Mouse (Mus musculus) heart, postnatal 36 days (tissue): ENCODE data around the gene Slc12a3. TPM values are rescaled to one million over a fixed set of nuclear protein-coding genes. Genes with fewer than 3 reads are reported as not detected.

Experiments used
- DNase-seq, 2 experiments: peaks; one replicate each; pipeline ENCODE4 v3.0.0; 2021 to 2022
- intact Hi-C: fragments of 180-260 bp; cut with DNase I; formaldehyde crosslinking; loops from one replicate; pipeline ENCODE4 v1.15.1; 2025
- total RNA-seq, 2 experiments: library from RNA; stranded (reverse); gene quantifications; 2 replicates each; pipeline ENCODE4 v1.2.3; 2021

Gene Slc12a3
- total RNA-seq, 2 experiments from 2014 or later = 0.33 to 0.38 TPM

DNA sequence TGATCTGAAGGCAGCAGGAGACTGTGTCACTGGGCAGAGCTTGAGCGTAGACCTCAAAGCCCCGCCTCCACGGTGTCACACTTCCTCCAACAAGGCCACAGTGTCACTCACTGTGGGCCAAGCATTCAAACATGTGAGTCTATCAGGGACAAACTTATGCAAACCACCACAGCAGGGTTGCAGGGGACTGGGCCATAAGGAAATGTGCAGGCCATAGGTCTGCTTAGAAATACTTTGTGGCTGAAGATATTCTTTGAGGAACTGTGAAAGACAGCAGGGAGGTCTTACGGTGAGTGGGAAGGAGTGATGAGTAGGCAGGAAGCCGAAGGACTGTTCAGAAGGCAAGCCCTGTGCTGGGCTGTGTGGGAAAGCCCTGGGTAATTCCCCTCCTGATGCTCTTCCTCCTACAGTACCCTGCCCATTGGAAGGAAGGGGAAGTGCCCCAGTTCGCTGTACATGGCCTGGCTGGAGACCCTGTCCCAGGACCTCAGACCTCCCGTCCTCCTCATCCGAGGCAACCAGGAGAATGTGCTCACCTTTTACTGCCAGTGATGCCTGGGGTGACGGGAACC lies 36.5 kb downstream of the Slc12a3 start:
- intact Hi-C loops = no loop called here
- DNase-seq = peak in 1 of 2 experiments; percentile 41

DNA sequence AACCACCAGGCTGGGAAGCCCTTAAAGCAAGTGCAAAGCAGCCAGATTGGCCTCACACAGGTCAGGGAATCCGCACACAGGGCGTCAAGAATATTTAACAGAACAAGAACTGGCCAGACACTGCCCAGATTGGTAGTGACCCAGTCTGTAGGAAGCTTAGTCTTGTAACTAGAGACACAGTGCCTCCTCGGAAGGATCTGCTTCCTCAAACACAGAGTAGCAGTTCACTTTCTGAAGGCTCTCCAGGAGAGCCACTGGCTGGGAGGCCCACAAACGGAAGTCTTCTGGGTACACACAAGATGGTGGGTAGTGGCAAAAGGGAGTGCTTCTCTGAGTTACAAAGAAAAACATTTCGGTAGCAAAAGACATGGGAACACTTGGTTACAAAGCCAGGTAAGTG lies 41.8 kb downstream of the Slc12a3 start:
- intact Hi-C loops = no loop called here
- no peak for DNase-seq

DNA sequence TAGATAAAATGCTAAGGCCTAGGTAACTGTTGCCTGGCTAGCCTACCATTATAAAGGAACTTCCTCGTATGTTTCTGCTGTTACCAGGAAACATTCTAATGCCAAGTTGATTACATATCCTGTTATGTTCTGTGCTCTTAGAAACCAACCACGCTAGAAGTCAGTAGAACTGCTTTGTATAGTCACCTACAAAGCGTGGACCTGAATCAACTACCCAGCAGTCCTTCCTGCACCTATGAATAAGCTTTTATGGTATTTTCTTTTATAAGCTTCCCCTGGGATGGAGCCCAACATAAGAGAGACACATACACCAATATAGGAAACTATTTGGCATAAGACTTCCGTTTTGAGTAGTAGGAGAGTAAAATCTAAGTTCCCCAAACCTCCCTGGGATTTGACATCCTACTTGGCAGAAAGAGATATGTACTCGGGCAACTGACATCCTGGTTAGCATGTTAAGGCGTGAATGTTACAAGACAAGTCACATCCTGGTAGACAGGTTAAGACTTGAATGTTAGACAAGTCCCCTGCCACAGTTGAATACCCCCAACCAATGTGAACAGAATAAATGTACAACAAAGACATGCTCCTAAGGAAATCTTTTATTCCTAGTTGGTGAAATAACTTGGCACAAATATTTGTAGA lies 44.1 kb downstream of the Slc12a3 start:
- intact Hi-C loops = no loop called here
- no peak for DNase-seq

DNA sequence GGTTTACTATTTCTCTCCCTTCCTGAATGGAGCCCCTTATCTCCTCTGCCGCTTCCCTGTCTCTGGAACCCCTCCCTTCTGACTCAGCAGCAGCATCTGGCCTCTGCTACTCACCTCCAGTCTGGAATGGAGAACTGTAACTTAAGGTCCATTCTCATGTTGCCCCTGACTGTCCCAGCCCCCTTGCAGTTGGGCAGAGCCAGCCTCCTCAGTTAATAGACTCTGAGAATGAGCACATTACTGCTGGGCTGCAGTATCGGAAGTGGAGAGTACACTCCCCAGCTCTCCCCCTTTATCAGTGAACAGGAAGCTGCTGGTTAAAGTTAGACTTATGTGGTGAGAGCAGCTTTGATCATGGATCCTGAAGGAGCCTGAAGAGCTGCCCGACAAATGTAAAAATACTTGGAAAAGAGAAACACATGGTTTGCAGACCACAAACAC lies 46.6 kb downstream of the Slc12a3 start:
- intact Hi-C loops = no loop called here
- no peak for DNase-seq

DNA sequence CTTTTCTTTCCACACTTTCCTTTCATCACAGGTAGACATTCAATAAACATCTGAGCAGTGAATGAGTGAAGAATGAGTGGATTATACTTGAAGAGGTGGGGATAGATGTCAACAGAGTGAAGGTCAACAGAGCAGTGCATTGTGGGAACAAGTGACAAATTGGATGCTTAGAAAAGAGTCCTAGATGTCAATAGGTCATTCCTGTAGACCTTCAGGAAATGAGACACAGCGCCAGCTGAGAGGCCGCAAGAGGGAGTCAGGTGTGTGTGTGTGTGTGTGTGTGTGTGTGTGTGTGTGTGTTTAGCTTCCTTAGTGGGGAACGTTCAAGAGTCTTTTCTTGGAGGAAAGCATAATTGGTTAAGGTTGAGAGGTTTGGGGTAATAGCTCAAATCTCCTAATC lies 47.2 kb downstream of the Slc12a3 start:
- DNase-seq = no peak
- intact Hi-C loops = no loop called here

DNA sequence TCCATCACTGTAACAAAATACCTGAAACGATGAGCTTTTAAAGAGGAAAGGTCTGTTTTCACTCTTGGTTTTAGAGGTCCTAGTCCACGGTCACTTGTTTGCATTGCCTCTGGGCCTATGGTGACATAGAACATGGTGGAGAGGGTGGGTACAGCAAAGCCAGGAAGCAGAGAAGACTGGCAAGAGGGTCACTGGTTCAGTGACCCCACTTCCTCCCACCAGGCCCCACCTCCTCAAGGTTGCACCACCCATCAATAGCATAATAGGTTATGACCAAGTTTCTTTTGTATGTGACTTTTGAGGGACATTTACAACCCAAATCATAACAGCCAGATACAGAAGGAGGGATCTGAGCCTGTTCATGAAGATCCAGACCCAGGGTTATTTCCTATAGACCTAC lies 47.6 kb downstream of the Slc12a3 start:
- intact Hi-C loops = no loop called here
- no peak for DNase-seq

DNA sequence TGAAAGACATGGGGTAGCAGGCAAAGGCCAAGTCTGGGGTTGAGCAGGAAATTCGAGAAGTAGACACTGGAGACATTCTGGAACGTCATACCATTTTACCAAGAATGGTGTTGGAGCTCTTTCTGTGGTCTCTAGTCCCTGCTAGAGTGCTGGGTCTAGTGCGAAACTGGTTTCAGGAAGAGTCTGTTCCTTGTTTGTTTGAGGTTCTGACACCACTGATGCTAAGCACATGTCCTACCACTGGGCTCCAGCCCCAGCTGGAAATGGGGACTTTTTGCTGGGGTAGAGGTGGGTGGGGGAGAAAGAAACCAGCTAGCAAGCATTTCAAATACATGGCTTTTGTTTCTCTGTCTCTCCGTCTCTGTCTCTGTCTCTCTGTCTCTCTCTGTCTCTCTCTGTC lies 48.0 kb downstream of the Slc12a3 start:
- intact Hi-C loops = no loop called here
- DNase-seq = no peak

DNA sequence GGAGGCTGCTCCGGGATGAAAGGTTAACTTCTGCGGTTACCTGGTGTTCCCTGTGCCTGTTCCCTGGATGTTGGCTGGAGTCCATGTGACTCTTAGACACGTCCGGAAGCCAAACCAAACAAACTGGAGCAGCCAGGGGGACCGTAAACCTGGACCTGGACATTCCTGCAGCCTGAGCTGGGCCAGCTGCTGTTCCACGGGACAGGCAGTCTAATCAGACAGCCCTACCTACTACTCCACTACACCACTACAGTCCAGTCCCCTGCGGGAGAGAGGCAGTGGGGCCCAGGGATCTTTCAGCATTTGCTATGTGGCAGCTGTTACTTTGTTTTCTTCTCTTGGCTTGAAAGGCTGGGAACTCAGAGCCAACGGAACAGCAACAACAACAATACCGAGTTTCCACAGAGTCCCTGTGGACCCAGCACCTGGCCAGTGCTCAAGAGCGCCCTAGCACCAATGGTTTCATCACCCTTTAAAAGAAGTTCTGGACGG lies 48.8 kb downstream of the Slc12a3 start:
- DNase-seq = peak; percentile 67 to 75
- intact Hi-C loops = no loop called here

DNA sequence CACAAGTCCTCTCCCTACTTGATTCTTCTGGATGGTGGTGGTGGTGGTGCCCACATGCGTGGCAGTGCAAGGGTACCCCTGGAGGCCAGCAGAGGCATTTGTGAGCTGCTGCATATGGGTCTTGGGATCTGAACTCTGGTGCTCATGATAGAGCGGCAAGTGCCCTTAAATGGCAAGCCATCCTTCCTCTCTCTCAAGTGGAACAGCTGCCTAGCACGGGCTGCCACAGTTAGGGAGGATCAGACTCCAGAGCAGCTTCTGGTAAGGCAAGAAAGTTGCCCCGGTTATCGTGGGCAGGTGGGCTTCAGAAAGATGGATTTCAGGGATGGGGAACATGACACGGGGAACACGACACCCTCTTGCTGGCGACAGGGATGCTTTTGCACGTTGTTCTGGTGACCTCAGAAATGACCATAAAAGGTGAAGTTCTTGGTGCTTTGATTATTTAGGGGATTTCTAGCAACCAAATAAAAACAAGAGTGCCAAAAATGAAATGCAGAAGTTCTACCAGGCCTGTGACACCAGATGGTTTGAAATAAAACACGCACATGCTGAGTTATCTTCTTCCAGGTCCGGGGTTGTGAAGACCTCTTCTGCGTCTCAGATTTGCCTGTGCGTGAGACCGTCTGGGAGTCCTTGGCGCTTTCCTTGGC lies 49.9 kb downstream of the Slc12a3 start:
- intact Hi-C loops = no loop called here
- no peak for DNase-seq

DNA sequence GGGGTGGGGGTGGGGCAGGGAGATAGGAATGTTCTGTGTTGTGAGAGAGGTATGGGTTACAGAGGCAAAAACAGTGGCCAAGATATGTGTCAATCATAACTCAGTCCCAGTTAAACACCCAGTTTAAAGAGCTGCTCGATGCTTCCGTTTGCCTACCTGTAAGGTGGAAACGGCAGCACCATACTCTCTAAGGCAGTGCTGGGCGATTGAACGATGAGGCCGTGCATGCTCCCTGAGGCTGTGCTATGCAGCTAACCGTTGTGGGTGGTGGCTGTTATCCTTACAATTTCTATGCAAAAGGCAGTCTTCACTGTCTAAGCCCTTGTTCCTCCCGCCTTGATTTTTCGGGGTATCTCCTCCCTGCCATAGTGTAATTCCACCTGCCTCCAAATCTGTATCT lies 50.7 kb downstream of the Slc12a3 start:
- intact Hi-C loops = no loop called here
- no peak for DNase-seq

DNA sequence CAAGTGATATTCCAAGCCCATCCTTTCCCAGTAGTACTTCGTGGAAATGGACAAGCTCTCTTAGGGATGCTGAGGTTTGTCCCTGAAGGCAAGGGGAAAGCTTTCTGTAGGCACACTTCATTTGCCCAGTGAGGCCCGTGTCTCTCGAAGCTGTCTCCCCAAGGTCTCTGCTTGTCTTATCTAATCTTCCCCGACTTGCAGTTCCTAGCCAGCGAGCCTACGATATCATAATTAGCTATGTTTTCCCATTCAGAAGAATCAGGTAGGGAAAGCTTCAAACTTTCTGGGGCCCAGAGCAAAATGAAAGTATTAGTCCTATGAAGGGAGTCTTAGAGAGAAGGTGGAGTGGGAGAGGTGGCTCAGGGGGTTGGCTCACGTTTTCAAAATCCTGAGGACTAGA lies 55.2 kb downstream of the Slc12a3 start:
- no peak for DNase-seq
- intact Hi-C loops = no loop called here

DNA sequence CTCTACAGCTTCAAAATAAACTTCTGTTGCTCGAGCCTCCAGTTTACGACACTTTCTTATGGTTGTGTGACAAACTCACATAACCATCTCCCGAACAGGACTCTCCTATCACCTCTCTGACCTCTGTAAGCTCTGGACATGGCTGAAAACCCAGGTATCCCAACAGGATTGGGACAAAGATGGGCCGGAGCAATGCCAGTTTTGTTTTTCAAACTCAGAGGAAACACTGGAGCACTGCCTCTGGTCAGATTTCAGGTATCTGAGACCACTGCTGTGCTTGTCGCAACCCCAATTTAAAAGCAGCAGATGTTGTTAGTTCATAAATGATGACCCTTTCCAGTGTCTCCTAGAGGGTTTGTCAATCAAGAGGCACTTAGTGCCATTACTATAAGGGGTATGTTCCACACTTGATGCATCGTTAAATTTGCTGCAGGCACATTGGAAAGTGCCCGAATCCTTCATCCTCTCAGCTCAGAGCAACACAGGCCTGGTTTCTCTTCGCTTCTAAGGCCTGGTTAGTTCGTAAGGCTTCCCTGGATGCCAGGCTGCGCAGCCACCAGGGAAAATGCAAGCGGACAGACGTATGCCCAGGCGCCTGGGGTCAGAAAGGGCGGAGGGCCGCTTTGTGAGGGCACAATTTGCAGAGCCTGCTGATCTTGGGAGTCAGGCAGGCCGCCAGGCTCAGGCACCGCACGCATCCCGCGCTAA lies 56.7 kb downstream of the Slc12a3 start:
- no peak for DNase-seq
- intact Hi-C loops = no loop called here

DNA sequence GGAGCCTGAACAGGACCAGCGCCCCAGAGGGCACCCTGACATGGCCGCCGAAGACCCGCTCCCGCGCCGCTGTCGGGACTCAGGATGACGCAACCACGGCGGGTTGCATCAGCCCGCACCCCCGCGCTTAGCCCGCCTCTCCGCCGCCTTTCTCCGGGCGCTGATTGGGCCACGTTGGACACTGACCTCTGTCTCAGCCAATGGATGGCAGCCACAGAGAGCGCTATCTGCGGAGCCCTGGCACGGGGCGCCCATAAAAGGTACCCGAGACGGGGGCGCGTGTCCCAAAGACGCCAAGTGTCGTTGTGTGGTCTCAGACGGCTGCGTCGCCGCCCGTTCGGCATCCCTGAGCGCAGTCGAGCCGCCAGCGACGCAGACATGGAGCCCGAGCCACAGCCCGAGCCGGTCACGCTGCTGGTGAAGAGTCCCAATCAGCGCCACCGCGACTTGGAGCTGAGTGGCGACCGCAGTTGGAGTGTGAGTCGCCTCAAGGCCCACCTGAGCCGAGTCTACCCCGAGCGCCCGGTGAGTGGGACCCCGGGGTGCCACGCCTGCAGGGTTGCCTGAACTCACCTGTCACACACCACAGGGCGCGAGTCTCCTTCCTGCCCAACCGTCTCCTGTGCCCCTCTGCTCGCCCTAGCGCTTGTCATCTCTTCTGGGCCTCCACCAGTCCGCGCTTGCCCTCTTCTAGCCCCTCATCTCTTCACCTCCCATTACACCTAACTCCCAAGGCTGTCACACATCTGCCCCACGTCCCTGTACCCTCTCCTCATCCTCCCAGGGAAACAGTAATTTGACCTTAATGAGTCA lies 57.4 kb downstream of the Slc12a3 start, which contains the start of gene Herpud1:
Herpud1 (plus strand) TSS at position 225 of the 813 bp plus-strand sequence.
- intact Hi-C loops = loop anchor here (1.0 kb wide), 2 partner anchors 23 to 28 kb away; no protein-coding TSS in a partner anchor
- DNase-seq = peak; percentile 97 to 98

DNA sequence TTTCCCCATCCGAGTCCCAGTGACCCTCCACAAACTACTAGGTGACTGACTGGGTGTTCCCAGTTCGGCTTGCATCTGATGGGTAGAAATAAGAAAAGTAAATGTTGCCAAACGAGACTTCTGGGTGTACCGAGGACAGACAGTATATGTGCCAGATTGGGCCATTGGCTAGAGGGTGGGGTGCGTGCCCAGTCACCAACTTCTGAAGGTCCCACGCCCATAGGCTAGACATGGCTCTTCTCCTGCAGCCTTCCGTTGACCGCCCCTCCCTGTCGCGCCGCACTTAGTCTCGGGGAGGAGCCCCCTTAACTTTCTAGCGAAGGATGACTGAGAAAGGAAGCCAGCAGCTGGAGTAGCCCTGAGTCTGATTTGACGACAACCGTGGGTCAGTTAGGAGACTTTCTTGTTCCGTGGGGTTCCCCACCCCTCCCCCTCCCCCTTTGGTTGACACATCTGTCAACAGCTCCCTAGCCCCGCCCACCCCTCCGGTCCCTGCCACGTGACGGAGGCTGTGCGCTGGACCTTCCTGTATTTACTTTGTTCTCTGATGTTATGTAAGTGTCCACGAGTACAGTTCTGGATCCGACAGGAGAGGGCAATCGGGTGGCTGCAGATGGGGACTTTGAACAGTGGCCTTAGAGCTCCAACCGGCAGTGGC lies 58.2 kb downstream of the Slc12a3 start:
- peak; percentile 83 to 90 for DNase-seq
- intact Hi-C loops = loop anchor here (1.0 kb wide), 2 partner anchors 24 to 29 kb away; no protein-coding TSS in a partner anchor

DNA sequence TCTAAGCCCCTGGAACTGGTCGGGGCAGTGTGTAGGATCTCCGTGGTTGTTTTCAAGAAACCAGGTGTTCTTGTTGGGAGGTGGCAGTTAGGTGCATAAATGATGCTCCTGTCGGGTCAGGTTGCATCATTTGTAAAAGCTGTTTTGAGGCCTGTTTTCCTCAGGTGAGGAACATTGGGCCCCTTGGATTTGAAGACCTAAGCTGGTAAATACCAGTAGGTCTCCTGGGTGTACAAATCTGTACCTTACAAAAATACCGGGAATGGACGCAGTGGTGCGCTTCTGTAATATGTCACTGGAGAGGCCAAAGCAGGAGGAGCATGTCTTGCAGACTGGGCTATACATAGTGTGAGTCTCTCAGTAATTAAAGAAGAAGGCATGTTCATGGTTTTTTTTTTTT lies 58.8 kb downstream of the Slc12a3 start:
- intact Hi-C loops = loop anchor here (1.0 kb wide), 2 partner anchors 24 to 29 kb away; no protein-coding TSS in a partner anchor
- DNase-seq = no peak

DNA sequence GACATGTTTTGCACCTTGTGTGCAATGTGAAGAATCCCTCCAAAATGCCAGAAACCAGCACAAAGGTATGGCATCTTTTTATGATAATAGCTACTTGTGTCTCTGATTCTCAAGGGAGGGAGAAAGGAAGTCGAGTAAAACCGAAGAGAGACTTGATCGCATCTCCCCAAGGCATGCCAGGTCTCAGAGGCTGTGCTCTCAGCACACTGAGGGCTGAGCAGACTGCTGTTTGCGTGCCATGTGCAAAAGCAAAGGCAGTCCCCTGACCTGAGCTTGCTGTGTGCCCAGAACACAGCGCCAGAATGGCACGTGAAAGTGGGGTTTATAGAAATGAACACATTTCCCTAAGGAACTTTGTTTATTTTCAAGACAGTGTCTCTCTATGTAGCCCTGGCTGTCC lies 60.5 kb downstream of the Slc12a3 start:
- DNase-seq = no peak
- intact Hi-C loops = no loop called here

DNA sequence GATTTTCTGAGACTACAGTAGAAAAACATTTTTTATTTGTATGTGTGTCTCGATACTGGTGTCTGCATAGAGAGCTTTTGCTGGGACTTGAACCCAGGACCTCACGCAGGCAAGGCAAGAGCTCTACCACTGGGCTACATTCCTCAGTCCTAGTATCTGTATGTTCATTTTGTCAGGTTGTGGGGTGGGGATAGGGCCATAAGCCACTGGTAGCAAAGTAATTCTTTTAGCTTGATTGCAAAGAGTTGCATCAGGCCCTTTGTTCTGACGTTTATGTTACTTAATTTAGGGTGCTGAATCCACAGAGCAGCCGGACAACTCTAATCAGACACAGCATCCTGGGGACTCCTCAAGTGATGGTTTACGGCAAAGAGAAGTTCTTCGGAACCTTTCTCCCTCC lies 61.4 kb downstream of the Slc12a3 start:
- DNase-seq = no peak
- intact Hi-C loops = no loop called here

DNA sequence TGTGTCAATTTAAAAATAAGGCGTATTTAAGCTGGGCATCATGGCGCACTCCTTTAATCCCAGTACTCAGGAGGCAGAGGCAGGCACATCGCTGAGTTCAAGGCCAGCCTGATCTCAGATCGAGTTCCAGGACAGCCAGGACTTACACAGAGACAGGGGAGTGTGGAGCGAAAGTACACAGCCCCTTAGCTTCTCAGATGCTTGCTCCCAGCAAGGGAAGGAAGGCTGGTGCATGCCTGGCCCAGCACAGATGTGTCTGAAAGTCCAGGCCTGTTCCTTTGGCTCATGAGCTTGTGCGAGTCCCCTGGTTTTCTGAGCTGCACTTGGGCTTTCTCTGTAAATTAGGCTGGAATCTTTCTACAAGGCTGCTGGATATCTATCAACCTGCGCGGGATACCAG lies 61.9 kb downstream of the Slc12a3 start:
- intact Hi-C loops = no loop called here
- no peak for DNase-seq

DNA sequence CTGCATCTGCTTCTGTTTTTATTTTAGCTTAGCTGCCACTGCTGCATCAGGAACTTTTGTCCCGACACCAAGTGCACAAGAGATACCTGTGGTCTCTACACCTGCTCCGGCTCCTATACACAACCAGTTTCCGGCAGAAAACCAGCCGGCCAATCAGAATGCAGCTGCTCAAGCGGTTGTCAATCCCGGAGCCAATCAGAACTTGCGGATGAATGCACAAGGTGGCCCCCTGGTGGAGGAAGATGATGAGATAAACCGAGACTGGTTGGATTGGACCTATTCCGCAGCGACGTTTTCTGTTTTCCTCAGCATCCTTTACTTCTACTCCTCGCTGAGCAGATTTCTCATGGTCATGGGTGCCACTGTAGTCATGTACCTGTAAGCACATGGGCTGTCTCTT lies 63.1 kb downstream of the Slc12a3 start:
- peak; percentile 61 to 63 for DNase-seq
- intact Hi-C loops = no loop called here

DNA sequence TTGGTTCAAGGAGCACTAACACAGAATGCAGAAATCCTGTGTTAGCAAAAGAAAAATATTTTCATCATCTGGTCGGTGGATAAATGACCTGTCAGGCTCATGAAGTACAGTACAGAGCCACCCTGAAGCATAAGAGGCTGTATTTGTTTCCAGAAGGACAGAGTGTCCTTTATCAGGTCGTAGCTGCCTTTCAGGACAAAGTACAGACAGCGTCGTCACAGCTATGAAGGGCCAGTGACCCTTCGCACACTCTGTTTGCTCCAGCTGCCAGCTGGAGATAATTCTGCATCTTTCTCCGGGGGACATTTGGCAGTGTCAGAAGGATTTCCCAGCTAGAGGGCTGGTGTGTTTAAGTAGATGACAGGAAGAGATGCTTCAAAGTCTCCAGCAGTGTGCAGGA lies 63.6 kb downstream of the Slc12a3 start:
- intact Hi-C loops = no loop called here
- DNase-seq = no peak
